Mouse (Mus musculus): ENCODE data around the gene Slc25a19.
A peak's percentile ranks its signal among the peaks of the same experiment; 100 is the strongest.

The Slc25a19 gene

GRCm38 (mm10) chr11:115631505-115631890 lies 3.4 kb upstream of the Slc25a19 start:
- no peak for TF ChIP-seq GATA4 (IDR thresholded peaks at IDR 0.05; ENCODE audit: insufficient replicate concordance, low read length)

GRCm38 (mm10) chr11:115630532-115631504 lies 2.7 kb upstream of the Slc25a19 start:
- no peak for TF ChIP-seq GATA4 (IDR thresholded peaks at IDR 0.05; ENCODE audit: insufficient replicate concordance, low read length)

GRCm38 (mm10) chr11:115629734-115630531 lies 1.8 kb upstream of the Slc25a19 start:
- TF ChIP-seq GATA4 (IDR thresholded peaks at IDR 0.05; ENCODE audit: insufficient replicate concordance, low read length), result no peak

DNA sequence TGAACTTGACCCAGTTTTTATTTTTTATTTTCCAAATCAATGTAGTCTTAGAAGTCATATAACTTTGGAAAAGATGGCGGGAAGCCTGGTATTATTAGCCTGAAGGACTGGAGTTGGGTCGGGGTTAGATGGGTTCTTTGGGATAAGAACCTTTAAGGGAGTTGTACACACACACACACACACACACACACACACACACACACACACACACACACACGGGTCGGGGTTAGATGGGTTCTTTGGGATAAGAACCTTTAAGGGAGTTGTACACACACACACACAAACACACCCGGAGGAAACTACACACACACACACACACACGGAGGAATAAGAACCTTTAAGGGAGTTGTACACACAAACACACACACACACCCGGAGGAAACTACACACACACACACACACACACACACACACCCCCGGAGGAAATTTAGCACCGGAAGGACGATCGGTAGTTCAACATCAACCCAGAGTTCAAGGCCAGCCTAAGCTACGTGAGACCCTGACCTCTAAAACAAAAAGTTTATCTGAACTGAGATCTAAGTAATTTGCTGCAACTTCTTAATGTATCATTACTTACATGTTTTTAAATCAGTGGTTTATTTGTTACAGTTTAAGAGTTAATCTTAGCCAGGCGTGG lies 488 bp upstream of the Slc25a19 start:
- no peak for TF ChIP-seq GATA4 (IDR thresholded peaks at IDR 0.05; ENCODE audit: insufficient replicate concordance, low read length)

DNA sequence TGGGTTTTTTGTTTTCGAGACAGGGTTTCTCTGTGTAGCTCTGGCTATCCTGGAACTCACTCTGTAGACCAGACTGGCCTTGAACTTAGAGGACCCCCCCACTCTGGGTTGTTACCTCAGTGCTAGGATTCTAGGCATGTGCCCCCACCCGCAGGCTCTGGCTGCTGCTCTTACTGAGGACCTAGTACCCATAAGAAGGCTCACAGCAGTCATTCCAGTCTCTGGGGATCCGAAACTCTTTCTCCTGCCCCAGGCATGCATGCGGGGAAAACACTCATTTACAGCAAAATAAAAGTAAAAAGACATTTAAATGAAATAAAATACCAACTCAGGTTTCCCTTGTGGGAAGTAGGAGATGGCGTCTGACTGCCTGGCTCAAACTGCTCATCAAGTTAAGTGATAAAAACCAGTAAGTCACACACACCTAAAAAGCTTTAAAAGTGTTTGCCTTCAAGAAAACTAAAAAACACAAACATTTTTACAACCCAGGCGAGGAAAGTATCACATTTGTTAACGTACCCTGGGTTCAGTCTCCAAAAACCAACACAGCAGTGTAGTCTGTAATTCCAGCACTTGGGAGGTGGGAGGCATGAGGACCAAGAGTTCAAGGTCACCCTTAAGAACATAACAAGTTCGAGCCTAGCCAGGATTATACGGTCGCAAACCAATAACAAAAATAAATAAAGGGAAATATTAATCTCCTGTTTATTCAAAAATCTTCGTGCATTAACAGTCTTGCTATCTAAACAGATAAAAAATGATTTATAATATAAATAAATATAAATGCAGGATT lies 1.1 kb downstream of the Slc25a19 start:
- TF ChIP-seq GATA4 (IDR thresholded peaks at IDR 0.05; ENCODE audit: insufficient replicate concordance, low read length), result no peak

DNA sequence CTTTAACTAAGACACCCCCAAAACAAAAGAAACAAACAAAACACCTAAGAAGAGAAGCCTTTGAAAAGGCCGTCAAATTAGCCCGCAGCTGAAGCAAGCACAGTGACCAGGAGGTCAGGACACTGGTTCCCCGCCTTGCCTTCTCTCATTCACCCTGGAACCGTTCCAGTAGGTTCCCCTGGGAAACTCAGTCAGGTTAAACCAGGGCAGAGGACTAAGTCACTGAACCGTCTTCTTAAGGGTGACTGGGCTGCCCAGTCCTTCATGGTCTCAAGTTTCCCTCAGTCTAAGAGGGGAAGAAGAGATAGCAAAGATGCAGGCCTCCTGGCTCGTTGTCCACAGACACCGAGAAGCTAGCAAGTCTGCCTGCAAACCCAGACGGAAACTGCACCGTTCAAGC lies 2.2 kb downstream of the Slc25a19 start:
- TF ChIP-seq GATA4 (IDR thresholded peaks at IDR 0.05; ENCODE audit: insufficient replicate concordance, low read length), result no peak

DNA sequence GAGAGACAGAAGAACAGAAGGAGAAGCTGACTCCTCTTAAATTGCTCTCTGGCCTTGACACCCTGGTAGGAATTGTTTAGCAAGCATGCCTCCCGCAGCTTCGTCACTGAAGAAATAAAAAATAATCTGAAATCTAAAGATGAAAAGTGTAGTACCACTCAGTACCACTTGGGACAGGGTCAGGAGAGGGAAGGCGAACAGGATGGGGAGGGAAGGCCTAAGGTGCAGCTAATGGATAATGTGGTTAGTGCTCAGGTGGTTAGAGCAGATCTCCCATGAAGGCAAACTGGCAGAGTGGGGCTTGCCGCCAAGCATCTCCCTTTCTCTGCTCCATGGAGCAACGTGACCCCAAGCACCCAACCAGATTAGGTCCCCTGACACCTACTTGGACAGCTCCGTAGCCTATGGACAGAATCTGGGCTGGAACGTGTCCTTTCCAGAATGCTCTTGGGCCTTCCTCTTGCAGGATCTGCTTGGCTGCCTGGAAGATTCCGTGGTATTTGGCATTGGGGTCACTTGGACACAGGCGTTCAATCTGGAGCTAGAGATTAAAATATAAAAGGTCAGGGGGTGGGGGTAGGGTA lies 4.5 kb downstream of the Slc25a19 start:
- TF ChIP-seq GATA4 (IDR thresholded peaks at IDR 0.05; ENCODE audit: insufficient replicate concordance, low read length), result no peak

- no peak for TF ChIP-seq GATA4 (IDR thresholded peaks at IDR 0.05; ENCODE audit: insufficient replicate concordance, low read length)
Measured at GRCm38 (mm10) chr11:115619949-115620348, 8.1 kb downstream of the Slc25a19 start.

GRCm38 (mm10) chr11:115618732-115619516 lies 9.2 kb downstream of the Slc25a19 start:
- no peak for TF ChIP-seq GATA4 (IDR thresholded peaks at IDR 0.05; ENCODE audit: insufficient replicate concordance, low read length)

GRCm38 (mm10) chr11:115618001-115618400 lies 10.1 kb downstream of the Slc25a19 start:
- peak; percentile 40; the same call in 1 of the 2 replicates for TF ChIP-seq GATA4 (IDR thresholded peaks at IDR 0.05; ENCODE audit: insufficient replicate concordance, low read length)

DNA sequence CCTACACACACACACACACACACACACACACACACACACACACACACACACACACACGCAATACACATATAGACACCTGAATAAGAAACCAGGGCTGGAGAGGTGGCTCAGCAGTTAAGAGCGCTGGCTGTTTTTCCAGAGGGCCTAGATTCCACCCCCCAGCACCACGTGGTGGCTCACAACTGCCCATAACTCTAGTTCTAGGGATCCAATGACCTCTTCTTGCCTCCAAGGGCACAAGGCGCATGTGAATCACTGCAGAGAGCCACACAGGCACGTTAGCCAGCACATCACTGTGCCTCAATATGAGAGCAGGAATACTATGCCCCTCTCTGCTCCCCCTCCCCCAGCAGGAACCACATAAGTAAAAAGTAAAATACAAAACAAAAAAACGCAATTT lies 11.2 kb downstream of the Slc25a19 start:
- no peak for TF ChIP-seq GATA4 (IDR thresholded peaks at IDR 0.05; ENCODE audit: insufficient replicate concordance, low read length)

- TF ChIP-seq GATA4 (IDR thresholded peaks at IDR 0.05; ENCODE audit: insufficient replicate concordance, low read length), result no peak
Measured at GRCm38 (mm10) chr11:115616371-115616770, 11.7 kb downstream of the Slc25a19 start.

DNA sequence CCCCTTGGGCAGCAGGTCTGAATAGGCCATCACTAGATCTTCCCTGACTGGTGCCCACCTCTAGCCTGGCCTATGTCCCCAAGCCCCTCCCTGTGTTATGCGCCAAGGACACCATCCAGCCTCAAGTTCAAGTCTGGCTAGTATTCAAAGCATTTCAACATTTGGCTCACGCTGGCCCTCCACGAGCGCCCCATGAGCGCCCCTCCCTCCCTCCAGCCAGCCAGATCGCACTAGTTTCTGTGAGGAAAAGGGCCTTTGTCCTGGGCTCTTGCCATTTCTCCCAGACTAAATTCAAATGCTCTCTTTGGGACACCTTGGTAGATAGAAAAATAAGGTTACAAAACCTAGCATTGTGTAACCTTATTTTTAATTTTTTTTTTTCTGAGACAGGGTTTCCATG lies 12.2 kb downstream of the Slc25a19 start:
- no peak for TF ChIP-seq GATA4 (IDR thresholded peaks at IDR 0.05; ENCODE audit: insufficient replicate concordance, low read length)

All from liver, adult (tissue).